Mouse (Mus musculus) lung, adult 10 weeks (tissue): ENCODE data around the gene Acad9. TPM values are rescaled to one million over a fixed set of nuclear protein-coding genes. Genes with fewer than 3 reads are reported as not detected.

Experiments
- polyA plus RNA-seq: library from polyadenylated mRNA; stranded (reverse); fragments of 350-450 nt; fragmentation: Illumina TruSeq; extraction: RNeasy Lipid Tissue Mini Kit (QIAGEN cat#74804); gene quantifications from one replicate; pipeline ENCODE4 v1.2.3, GENCODE M21; 2014; ENCODE audit warnings: low read depth, low replicate concordance; ENCODE audit not compliant: insufficient read depth

Gene Acad9
- polyA plus RNA-seq: 19.9 TPM

GRCm38 (mm10) chr3:36065843-36066651, at the start of gene Acad9:
TSS of gene Acad9 (plus strand) at chr3:36065979.

GRCm38 (mm10) chr3:36053447-36053846, 12.3 kb upstream of the Acad9 start, which contains the start of gene Ccdc144b:
TSS of gene Ccdc144b (minus strand) at chr3:36053547.

Other genes starting within 250 kb of the Acad9 start
- 20.1 TPM for gene Dcun1d1, start 128.5 kb upstream of the Acad9 start, polyA plus RNA-seq
- 24.6 TPM for gene Mccc1, start 65.3 kb upstream of the Acad9 start, polyA plus RNA-seq
- gene Ccdc144b, start 12.4 kb upstream of the Acad9 start, polyA plus RNA-seq: not detected
- gene D3Ertd254e, start 85.0 kb downstream of the Acad9 start, polyA plus RNA-seq: 1.8 TPM
- gene Qrfpr, start 156.3 kb downstream of the Acad9 start, polyA plus RNA-seq: not detected